Mouse (Mus musculus): ENCODE data around the gene Espnl. TPM values are rescaled to one million over a fixed set of nuclear protein-coding genes. Genes with fewer than 3 reads are reported as not detected.

The Espnl gene
- total and polyA plus RNA-seq, 2 experiments from 2014 or later = not detected

- ATAC-seq (ENCODE audit: insufficient read depth, low read depth) = no peak
- Histone ChIP-seq H3K9ac (replicated peaks; ENCODE audit: low read depth, low read length) (no peak overlapping the region), H3K4me3 (ENCODE audit: low read depth, low read length) (no peak overlapping the region), H3K4me2 (ENCODE audit: low read depth, low read length) (no peak overlapping the region), H3K27me3 (ENCODE audit: control insufficient read depth, insufficient read depth, low read length) (no peaks in the 10 kb centered on the region), H3K36me3 (replicated peaks; ENCODE audit: control insufficient read depth, insufficient read depth, low read length) (peaks cover 59% of the 10 kb centered on the region), H3K27ac (ENCODE audit: low read depth) (no peak overlapping the region), H3K9me3 (replicated peaks; ENCODE audit: control insufficient read depth, low read length) (no peaks in the 10 kb centered on the region), H3K4me1 (ENCODE audit: control insufficient read depth, insufficient read depth) (no peaks in the 10 kb centered on the region)
- DNase-seq (ENCODE audit: low spot score) = no peak
- WGBS = 86% methylated on average over 4 of the region's 4 CpGs
- TF ChIP-seq EP300 (IDR thresholded peaks at IDR 0.05; ENCODE audit: low read depth) (no peak), CTCF (IDR thresholded peaks at IDR 0.05; ENCODE audit: low read depth) (no peak)
Measured at GRCm38 (mm10) chr1:91304621-91305020, 17.3 kb upstream of the Espnl start.

DNA sequence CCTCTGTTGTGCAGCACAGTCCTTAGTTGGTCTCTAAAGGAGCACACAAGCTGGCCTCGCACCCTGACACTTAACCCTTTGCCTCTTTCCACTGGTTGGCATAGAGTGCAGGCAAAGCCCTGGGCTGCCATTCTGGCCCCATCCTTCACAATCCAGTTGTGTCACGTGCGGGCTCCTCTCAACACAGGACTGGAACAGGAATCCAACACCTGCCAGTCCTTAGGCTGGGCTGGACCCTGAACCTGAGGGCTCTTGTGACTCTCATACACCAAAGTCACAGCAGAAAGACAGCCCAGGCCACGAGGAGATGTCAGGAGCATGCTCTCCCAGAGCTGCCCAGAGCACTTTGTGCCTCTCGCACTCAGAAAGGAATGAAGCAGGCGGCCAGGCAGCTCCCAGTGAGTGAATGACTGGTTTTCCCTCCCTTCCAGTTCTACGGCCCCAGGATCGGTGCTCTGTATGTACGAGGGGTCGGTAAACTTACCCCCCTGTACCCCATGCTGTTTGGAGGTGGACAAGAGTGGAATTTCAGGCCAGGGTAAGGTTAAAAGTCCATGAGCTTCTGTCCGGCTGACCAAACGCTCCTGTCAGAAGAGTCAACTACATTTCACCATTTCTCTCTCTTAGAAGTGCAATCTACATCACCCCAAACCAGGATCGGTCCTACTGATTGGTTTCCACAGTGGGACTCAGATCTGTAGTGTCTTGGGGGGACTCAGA is 12.3 kb upstream of the Espnl start:
- Histone ChIP-seq H3K9me3 (replicated peaks; ENCODE audit: control insufficient read depth, low read length) (no peaks in the 10 kb centered on the region), H3K9ac (replicated peaks; ENCODE audit: low read depth, low read length) (no peak overlapping the region), H3K4me3 (ENCODE audit: low read depth, low read length) (no peak overlapping the region), H3K4me2 (ENCODE audit: low read depth, low read length) (no peak overlapping the region), H3K36me3 (replicated peaks; ENCODE audit: control insufficient read depth, insufficient read depth, low read length) (peaks cover 56% of the 10 kb centered on the region), H3K27ac (ENCODE audit: low read depth) (no peak overlapping the region), H3K4me1 (ENCODE audit: control insufficient read depth, insufficient read depth) (no peaks in the 10 kb centered on the region), H3K27me3 (ENCODE audit: control insufficient read depth, insufficient read depth, low read length) (no peaks in the 10 kb centered on the region)
- TF ChIP-seq EP300 (IDR thresholded peaks at IDR 0.05; ENCODE audit: low read depth) = no peak
- TF ChIP-seq CTCF (IDR thresholded peaks at IDR 0.05; ENCODE audit: low read depth) = no peak
- ATAC-seq (ENCODE audit: insufficient read depth, low read depth) = no peak
- WGBS = 91% methylated on average over 13 of the region's 13 CpGs
- DNase-seq (ENCODE audit: low spot score) = no peak

- Histone ChIP-seq H3K4me3 (ENCODE audit: low read depth, low read length) (no peak overlapping the region), H3K4me1 (ENCODE audit: control insufficient read depth, insufficient read depth) (no peaks in the 10 kb centered on the region), H3K4me2 (ENCODE audit: low read depth, low read length) (no peak overlapping the region), H3K27me3 (ENCODE audit: control insufficient read depth, insufficient read depth, low read length) (no peaks in the 10 kb centered on the region), H3K9me3 (replicated peaks; ENCODE audit: control insufficient read depth, low read length) (no peaks in the 10 kb centered on the region), H3K9ac (replicated peaks; ENCODE audit: low read depth, low read length) (no peak overlapping the region), H3K27ac (ENCODE audit: low read depth) (no peak overlapping the region), H3K36me3 (replicated peaks; ENCODE audit: control insufficient read depth, insufficient read depth, low read length) (peaks cover 34% of the 10 kb centered on the region)
- ATAC-seq (ENCODE audit: insufficient read depth, low read depth) = no peak
- WGBS = 76% methylated on average over 4 of the region's 4 CpGs
- TF ChIP-seq CTCF (IDR thresholded peaks at IDR 0.05; ENCODE audit: low read depth) (no peak), EP300 (IDR thresholded peaks at IDR 0.05; ENCODE audit: low read depth) (no peak)
- DNase-seq (ENCODE audit: low spot score) = no peak
Measured at GRCm38 (mm10) chr1:91312273-91312672, 9.6 kb upstream of the Espnl start.

DNA sequence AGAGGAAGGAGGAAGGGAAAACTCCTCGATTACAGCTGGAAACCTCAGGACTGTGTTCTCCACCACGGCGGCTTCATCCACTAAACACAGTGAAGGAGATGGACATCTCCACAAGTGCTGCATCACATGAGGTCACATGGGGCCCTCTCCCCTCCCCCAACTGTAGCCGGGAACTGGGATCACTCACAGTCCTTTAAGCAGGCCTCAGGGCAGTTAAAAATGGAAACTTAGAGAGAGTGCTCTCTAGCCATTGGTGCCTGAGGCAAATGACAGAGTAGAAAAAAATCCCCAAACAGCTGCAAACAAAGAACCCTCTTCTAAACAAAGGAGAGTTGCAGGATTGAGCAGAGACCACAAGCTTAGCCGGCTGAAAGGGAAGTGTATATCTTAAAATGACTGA is 8.6 kb upstream of the Espnl start:
- ATAC-seq (ENCODE audit: insufficient read depth, low read depth) (peak; percentile 78), DNase-seq (ENCODE audit: low spot score) (peak; percentile 43)
- peaks cover 25% of the 10 kb centered on the region for H3K36me3 ChIP-seq (replicated peaks; ENCODE audit: control insufficient read depth, insufficient read depth, low read length)
- no peak overlapping the region for H3K9ac ChIP-seq (replicated peaks; ENCODE audit: low read depth, low read length)
- H3K27me3 ChIP-seq (ENCODE audit: control insufficient read depth, insufficient read depth, low read length) = no peaks in the 10 kb centered on the region
- H3K4me2 ChIP-seq (ENCODE audit: low read depth, low read length) = no peak overlapping the region
- H3K9me3 ChIP-seq (replicated peaks; ENCODE audit: control insufficient read depth, low read length) = no peaks in the 10 kb centered on the region
- peaks cover 8% of the 10 kb centered on the region for H3K4me1 ChIP-seq (ENCODE audit: control insufficient read depth, insufficient read depth)
- peak overlapping the region; percentile 39 for H3K27ac ChIP-seq (ENCODE audit: low read depth)
- 27% methylated on average over 5 of the region's 5 CpGs for WGBS
- TF ChIP-seq CTCF (IDR thresholded peaks at IDR 0.05; ENCODE audit: low read depth) (no peak), EP300 (IDR thresholded peaks at IDR 0.05; ENCODE audit: low read depth) (no peak; the same call in 1 of the 2 replicates)
- no peak overlapping the region for H3K4me3 ChIP-seq (ENCODE audit: low read depth, low read length)

DNA sequence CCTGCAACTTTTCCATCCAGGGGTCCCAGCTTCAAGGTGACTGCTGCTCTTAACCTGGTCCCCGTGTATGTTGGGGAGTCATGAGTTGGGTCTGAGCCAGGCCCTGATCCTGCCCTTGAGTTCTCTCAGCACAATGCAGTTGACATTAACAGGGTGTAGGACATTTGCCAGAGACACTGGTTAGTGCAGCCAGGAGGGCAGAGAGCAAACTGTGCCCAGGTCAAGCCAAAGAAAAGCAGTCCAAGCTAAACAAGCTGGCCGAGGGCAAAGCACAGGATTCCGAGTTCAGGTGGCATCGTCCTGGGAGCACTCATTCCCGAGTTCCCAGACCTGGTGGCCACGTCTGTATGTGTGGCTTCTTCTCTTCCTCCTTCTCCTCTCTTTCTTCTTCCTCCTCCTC is 4.2 kb upstream of the Espnl start:
- 64% methylated on average over 6 of the region's 6 CpGs for WGBS
- Histone ChIP-seq H3K4me2 (ENCODE audit: low read depth, low read length) (no peak overlapping the region), H3K27me3 (ENCODE audit: control insufficient read depth, insufficient read depth, low read length) (no peaks in the 10 kb centered on the region), H3K4me3 (ENCODE audit: low read depth, low read length) (no peak overlapping the region), H3K36me3 (replicated peaks; ENCODE audit: control insufficient read depth, insufficient read depth, low read length) (no peaks in the 10 kb centered on the region; the same call in 1 of the 2 replicates), H3K9ac (replicated peaks; ENCODE audit: low read depth, low read length) (no peak overlapping the region), H3K27ac (ENCODE audit: low read depth) (no peak overlapping the region), H3K9me3 (replicated peaks; ENCODE audit: control insufficient read depth, low read length) (no peaks in the 10 kb centered on the region), H3K4me1 (ENCODE audit: control insufficient read depth, insufficient read depth) (peaks cover 22% of the 10 kb centered on the region)
- TF ChIP-seq EP300 (IDR thresholded peaks at IDR 0.05; ENCODE audit: low read depth) (no peak), CTCF (IDR thresholded peaks at IDR 0.05; ENCODE audit: low read depth) (no peak)
- ATAC-seq (ENCODE audit: insufficient read depth, low read depth) (no peak; the same call in 1 of the 2 replicates), DNase-seq (ENCODE audit: low spot score) (peak; percentile 15)

DNA sequence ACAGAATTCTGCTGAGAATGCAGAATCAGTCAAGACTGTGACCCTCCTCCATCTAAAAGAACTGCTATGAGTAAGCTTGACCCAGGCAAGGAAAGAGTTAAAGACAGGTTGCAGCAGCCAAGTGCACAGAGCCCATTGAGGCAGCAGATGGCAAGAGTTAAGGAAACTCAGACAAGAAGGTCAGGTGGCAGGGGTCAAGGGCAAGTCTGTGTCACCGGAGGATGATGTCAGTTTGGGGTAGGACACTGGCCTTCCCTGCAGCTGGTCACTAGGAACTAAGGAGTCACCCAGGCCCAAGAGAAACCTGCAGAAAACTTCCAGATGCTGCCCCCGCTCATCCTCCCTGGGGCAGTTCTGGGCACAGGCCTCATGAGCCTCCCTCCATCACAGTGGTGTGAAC is 2.8 kb downstream of the Espnl start:
- ATAC-seq (ENCODE audit: insufficient read depth, low read depth) = no peak
- 77% methylated on average over 2 of the region's 2 CpGs for WGBS
- no peak overlapping the region for H3K4me2 ChIP-seq (ENCODE audit: low read depth, low read length)
- no peak overlapping the region for H3K9ac ChIP-seq (replicated peaks; ENCODE audit: low read depth, low read length)
- H3K27me3 ChIP-seq (ENCODE audit: control insufficient read depth, insufficient read depth, low read length) = no peaks in the 10 kb centered on the region
- H3K36me3 ChIP-seq (replicated peaks; ENCODE audit: control insufficient read depth, insufficient read depth, low read length) = no peaks in the 10 kb centered on the region
- no peak for DNase-seq (ENCODE audit: low spot score)
- no peaks in the 10 kb centered on the region for H3K9me3 ChIP-seq (replicated peaks; ENCODE audit: control insufficient read depth, low read length)
- H3K4me3 ChIP-seq (ENCODE audit: low read depth, low read length) = no peak overlapping the region
- no peak overlapping the region for H3K27ac ChIP-seq (ENCODE audit: low read depth)
- peaks cover 12% of the 10 kb centered on the region for H3K4me1 ChIP-seq (ENCODE audit: control insufficient read depth, insufficient read depth)
- TF ChIP-seq EP300 (IDR thresholded peaks at IDR 0.05; ENCODE audit: low read depth) = no peak
- TF ChIP-seq CTCF (IDR thresholded peaks at IDR 0.05; ENCODE audit: low read depth) = no peak

Measured in heart, postnatal 0 days (tissue).